Mouse (Mus musculus) hindbrain, postnatal 0 days (tissue): ENCODE data around the gene Taar3. TPM values are rescaled to one million over a fixed set of nuclear protein-coding genes. Genes with fewer than 3 reads are reported as not detected.
A peak's percentile ranks its signal among the peaks of the same experiment; 100 is the strongest.

Source experiments
- ATAC-seq: fragments of 200-750 bp; cut with Nextera tagmentation; 2 replicates; pipeline ENCODE4 v1.8.0; 2017; ENCODE audit warnings: mild to moderate bottlenecking, moderate TSS enrichment, moderate library complexity
- DNase-seq: peaks from one replicate; pipeline ENCODE4 v3.0.0-alpha.2; 2015; ENCODE audit warnings: low spot score
- H3K27ac ChIP-seq: fragments of 300-500 bp; sonication (generic); 2 replicates; pipeline ENCODE4 v1.5.1; 2014; ENCODE audit warnings: mild to moderate bottlenecking
- H3K27me3 ChIP-seq: fragments of 300-500 bp; sonication (generic); 2 replicates; pipeline ENCODE4 v1.6.1; 2014; ENCODE audit warnings: low read length, mixed read lengths; ENCODE audit not compliant: insufficient read depth
- H3K36me3 ChIP-seq: fragments of 300-500 bp; sonication (generic); 2 replicates; pipeline ENCODE4 v1.6.1; 2014; ENCODE audit warnings: low read length, mixed read lengths; ENCODE audit not compliant: insufficient read depth
- H3K4me1 ChIP-seq: fragments of 300-500 bp; sonication (generic); 2 replicates; pipeline ENCODE4 v1.6.1; 2014; ENCODE audit warnings: antibody characterized with exemption, low read length, mixed read lengths; ENCODE audit not compliant: insufficient read depth
- H3K4me2 ChIP-seq: fragments of 300-500 bp; sonication (generic); 2 replicates; pipeline ENCODE4 v1.6.1; 2014; ENCODE audit warnings: low read depth, mild to moderate bottlenecking, low read length, moderate library complexity, mixed read lengths
- H3K4me3 ChIP-seq: fragments of 300-500 bp; sonication (generic); 2 replicates; pipeline ENCODE4 v1.5.1; 2014; ENCODE audit warnings: low read length
- H3K9ac ChIP-seq: fragments of 300-500 bp; sonication (generic); replicated peaks from 2 replicates; pipeline ENCODE4 v1.6.1; 2014; ENCODE audit warnings: mild to moderate bottlenecking, low read length, moderate library complexity, mixed read lengths
- H3K9me3 ChIP-seq: fragments of 300-500 bp; sonication (generic); 2 replicates; pipeline ENCODE4 v1.6.1; 2016; ENCODE audit warnings: low read length, mixed read lengths
- CTCF ChIP-seq: IDR thresholded peaks from 2 replicates; pipeline ENCODE4 v1.5.1; 2016; ENCODE audit warnings: antibody characterized with exemption, control low read depth, low read depth
- WGBS: fragments of 180-500 bp; shearing (Covaris S2); extraction: QIAGEN DNeasy Blood & Tissue Kit; methylation state at CpG from one replicate; pipeline ENCODE4 v1.1.7; 2014; 5-methylcytosine and 5-hydroxymethylcytosine counted together
- polyA plus RNA-seq: library from polyadenylated mRNA; unstranded; fragments of >200 nt; fragmentation: Nextera tagmentation; extraction: Ambion mirVana; gene quantifications from 2 replicates; pipeline ENCODE4 v1.2.1, GENCODE M21; 2015
- total RNA-seq: library from RNA; depleted of rRNA; stranded (reverse); fragments of >200 nt; gene quantifications from 2 replicates; pipeline ENCODE4 v1.2.3, GENCODE M21; 2014

Gene Taar3
- total and polyA plus RNA-seq, 2 experiments from 2014 or later = 0.21 TPM; not detected in 1

DNA sequence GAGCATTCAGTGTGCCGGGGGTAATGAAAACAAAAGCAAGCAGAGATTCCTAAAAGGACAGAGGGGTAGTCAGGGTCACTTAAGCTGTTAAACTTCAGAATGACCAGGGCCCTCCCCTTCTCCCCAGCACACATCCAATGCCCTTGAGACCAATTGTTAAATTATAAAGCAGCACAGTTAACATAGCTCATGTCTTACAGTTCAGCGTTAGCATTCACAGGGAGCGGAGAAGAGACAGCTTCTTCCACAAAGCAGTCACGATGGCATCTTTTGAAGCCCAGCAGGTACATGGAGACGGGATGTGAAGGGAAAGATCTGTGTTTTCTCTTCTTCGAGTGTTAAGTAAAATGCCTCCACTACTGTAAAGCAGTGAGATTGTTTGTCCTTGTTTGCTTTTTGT, 11.0 kb upstream of the Taar3 start, which contains the start of gene Taar2:
Taar2 (plus strand) TSS at position 261 of the 400 bp plus-strand sequence.
- H3K27me3 ChIP-seq = no peaks in the 10 kb centered on the region
- ATAC-seq = 0 out of 2 replicates have a peak, but pooled peaks have one; percentile 32
- no peaks in the 10 kb centered on the region for H3K4me1 ChIP-seq
- H3K9me3 ChIP-seq = no peaks in the 10 kb centered on the region
- 28% methylated on average over 6 of the region's 6 CpGs for WGBS
- H3K36me3 ChIP-seq = no peaks in the 10 kb centered on the region
- no peak for TF ChIP-seq CTCF
- no peak within 1 kb of the TSS for H3K4me3 ChIP-seq
- H3K27ac ChIP-seq = no peak within 1 kb of the TSS
- no peak within 1 kb of the TSS for H3K9ac ChIP-seq
- DNase-seq = no peak
- H3K4me2 ChIP-seq = peak within 1 kb of the TSS; percentile 31

DNA sequence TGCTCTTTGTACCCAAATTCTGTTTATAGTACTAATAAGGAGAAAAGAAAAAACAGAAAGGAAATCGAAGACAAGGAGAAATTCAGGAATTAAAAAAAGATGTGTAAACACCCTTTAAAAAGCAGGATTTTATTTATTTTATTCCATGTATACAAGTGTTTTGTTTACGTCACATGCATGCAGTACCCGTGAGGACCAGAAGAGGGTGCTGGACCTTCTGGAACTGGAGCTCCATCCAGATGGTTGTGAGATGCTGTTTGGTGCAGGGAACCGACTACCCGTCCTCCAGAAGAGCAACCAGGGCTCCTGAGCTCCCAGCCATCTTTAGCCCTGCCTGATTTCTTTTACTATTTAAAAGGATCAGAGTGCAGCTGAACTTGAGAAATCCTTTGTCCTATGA, 6.9 kb upstream of the Taar3 start:
- no peak overlapping the region for H3K27ac ChIP-seq
- no peaks in the 10 kb centered on the region for H3K9me3 ChIP-seq
- TF ChIP-seq CTCF = peak; percentile 41
- H3K4me1 ChIP-seq = no peaks in the 10 kb centered on the region
- 86% methylated on average over 5 of the region's 5 CpGs for WGBS
- DNase-seq = no peak
- no peaks in the 10 kb centered on the region for H3K27me3 ChIP-seq
- no peak overlapping the region for H3K9ac ChIP-seq
- no peak for ATAC-seq
- H3K4me3 ChIP-seq = no peak overlapping the region
- no peaks in the 10 kb centered on the region for H3K36me3 ChIP-seq
- H3K4me2 ChIP-seq = no peak overlapping the region

- Histone ChIP-seq H3K36me3 (no peaks in the 10 kb centered on the region), H3K9ac (no peak overlapping the region), H3K4me2 (no peak overlapping the region), H3K4me1 (no peaks in the 10 kb centered on the region), H3K4me3 (no peak overlapping the region), H3K27me3 (no peaks in the 10 kb centered on the region), H3K9me3 (no peaks in the 10 kb centered on the region), H3K27ac (no peak overlapping the region)
- ATAC-seq (no peak), DNase-seq (no peak)
- 50% methylated on average over 7 of the region's 7 CpGs for WGBS
- no peak for TF ChIP-seq CTCF
Observed at GRCm38 (mm10) chr10:23948026-23948425, 1.3 kb upstream of the Taar3 start.

- Histone ChIP-seq H3K27me3 (no peaks in the 10 kb centered on the region), H3K36me3 (no peaks in the 10 kb centered on the region), H3K9ac (no peak overlapping the region), H3K4me1 (no peaks in the 10 kb centered on the region), H3K4me2 (no peak overlapping the region), H3K27ac (no peak overlapping the region), H3K4me3 (no peak overlapping the region), H3K9me3 (no peaks in the 10 kb centered on the region)
- DNase-seq (peak; percentile 9), ATAC-seq (0 out of 2 replicates have a peak, but pooled peaks have one; percentile 43)
- TF ChIP-seq CTCF = no peak
- 65% methylated on average over 6 of the region's 6 CpGs for WGBS
Observed at GRCm38 (mm10) chr10:23951714-23952113, 2.4 kb downstream of the Taar3 start.

DNA sequence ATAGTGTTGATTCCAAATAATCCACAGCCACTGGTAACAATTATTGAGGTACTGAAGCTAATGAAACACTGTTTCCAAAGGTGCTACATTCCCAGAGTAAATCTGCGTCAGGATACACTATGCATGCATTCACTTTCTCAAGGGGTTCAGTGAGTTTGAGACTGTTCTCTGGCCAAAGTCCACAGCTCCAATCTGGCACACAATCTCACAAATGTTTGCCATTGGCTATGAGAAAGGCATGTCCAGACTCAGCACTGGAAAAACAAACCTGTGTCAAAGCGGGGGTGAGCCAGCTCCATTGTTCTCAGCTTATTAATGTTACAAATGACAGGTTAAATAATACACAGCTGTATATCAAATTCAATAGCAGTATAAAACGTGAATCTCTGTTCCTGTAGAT, 9.7 kb downstream of the Taar3 start:
- DNase-seq = no peak
- TF ChIP-seq CTCF = no peak
- no peak overlapping the region for H3K4me3 ChIP-seq
- H3K4me1 ChIP-seq = no peaks in the 10 kb centered on the region
- H3K36me3 ChIP-seq = no peaks in the 10 kb centered on the region
- no peaks in the 10 kb centered on the region for H3K27me3 ChIP-seq
- no peak overlapping the region for H3K4me2 ChIP-seq
- no peak overlapping the region for H3K9ac ChIP-seq
- no peak for ATAC-seq
- no peaks in the 10 kb centered on the region for H3K9me3 ChIP-seq
- 60% methylated on average over 3 of the region's 3 CpGs for WGBS
- no peak overlapping the region for H3K27ac ChIP-seq

- no peak for DNase-seq
- Histone ChIP-seq H3K9me3 (no peaks in the 10 kb centered on the region), H3K27ac (no peak within 1 kb of the TSS), H3K4me3 (no peak within 1 kb of the TSS), H3K36me3 (no peaks in the 10 kb centered on the region), H3K9ac (no peak within 1 kb of the TSS), H3K4me1 (no peaks in the 10 kb centered on the region), H3K4me2 (no peak within 1 kb of the TSS), H3K27me3 (no peaks in the 10 kb centered on the region)
- ATAC-seq = no peak
- no peak for TF ChIP-seq CTCF
- WGBS = 94% methylated on average over 13 of the region's 13 CpGs
Observed at GRCm38 (mm10) chr10:23960444-23960915, 11.1 kb downstream of the Taar3 start, which contains the start of gene Taar4. Gene Taar4 (plus strand): TSS chr10:23960494.

- H3K36me3 ChIP-seq = no peaks in the 10 kb centered on the region
- no peak overlapping the region for H3K27ac ChIP-seq
- H3K27me3 ChIP-seq = no peaks in the 10 kb centered on the region
- ATAC-seq (no peak), DNase-seq (peak; percentile 39)
- H3K9ac ChIP-seq = no peak overlapping the region
- WGBS = 41% methylated on average over 3 of the region's 3 CpGs
- H3K4me3 ChIP-seq = no peak overlapping the region
- H3K9me3 ChIP-seq = no peaks in the 10 kb centered on the region
- TF ChIP-seq CTCF = no peak
- no peaks in the 10 kb centered on the region for H3K4me1 ChIP-seq
- no peak overlapping the region for H3K4me2 ChIP-seq
Observed at GRCm38 (mm10) chr10:23963444-23963843, 14.1 kb downstream of the Taar3 start.
